Mouse (Mus musculus) embryo, embryonic 10.5 days (tissue): ENCODE measurements around the gene E130218I03Rik.
"Not testable (repeated sequence)": the region's sequence is repeated elsewhere in the genome, so short reads cannot be mapped to it uniquely, and the experiment has no call there.

Source experiments
- DNase-seq: peaks from one replicate; pipeline ENCODE4 v3.0.0-alpha.2; 2015; ENCODE audit warnings: low spot score

Gene E130218I03Rik

GRCm38 (mm10) chr4:134252131-134252910, 8.9 kb downstream of the E130218I03Rik start:
- DNase-seq, result peak; percentile 54

DNA sequence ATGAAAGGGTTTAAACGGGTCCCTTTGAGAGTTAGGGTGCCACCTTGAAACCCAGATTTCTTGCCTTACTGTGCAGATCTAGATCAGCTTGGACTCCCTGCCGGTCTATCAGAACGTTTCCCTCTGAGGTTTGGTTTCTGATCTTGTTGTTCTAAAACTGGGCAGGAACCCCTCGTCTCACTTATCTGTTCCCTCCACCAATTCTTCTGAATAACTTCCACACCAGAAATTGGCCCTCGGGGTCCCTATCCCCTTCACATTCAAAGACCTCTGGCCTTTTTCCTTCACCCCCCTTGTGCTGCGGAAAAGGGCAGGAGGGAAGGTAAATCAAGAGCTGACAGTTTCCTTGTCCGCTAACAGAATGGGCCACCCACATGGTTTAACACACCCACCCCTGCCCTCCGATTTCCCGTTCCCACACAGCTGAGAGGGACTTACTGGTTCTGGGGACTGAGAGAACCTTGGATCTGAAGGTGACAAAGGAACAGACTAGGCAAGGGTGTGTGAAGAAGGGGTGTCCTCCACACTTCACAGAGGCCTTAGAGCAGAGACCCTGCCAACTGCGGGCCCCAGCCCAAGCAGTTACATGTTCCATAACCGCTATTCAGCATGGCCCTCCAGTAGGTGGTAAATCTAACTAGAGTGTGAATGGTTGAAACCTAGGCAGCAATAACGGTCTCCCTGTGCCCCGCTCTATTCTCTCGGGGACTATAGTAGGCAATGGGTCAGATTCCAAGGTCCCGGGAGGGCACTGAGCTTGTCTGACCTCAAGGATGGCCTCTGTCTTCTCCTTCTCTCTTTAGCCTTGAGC, 9.7 kb downstream of the E130218I03Rik start:
- DNase-seq, result peak; percentile 66

DNA sequence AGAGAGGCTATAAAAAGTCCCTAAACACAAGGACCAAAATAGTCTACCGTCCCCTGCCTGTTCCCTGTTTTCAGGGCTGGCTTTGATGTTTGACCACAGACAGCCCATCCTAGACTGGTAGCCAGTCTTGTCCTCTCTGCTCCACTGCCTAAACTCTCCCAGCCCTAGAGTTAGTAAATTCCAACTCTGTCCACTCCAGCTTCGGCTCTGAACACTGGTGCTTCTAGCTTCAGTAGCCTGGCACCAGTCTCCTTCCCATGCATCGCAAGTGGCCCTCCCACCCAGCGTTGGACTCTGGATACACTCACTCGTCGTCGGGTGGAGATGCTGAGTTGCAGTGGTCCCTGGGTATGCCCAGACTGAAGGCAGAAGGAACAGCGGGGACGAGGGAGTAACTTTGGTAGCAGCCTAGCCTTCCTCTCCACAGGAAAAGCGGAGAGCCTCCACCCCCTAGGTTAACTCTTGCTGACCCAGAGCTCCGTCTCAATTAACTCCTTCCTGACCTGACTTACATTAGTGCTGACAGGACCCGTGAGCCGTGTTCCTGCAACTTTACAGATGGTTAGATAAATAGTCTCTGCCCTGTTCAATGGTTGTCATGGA, 10.4 kb downstream of the E130218I03Rik start, which contains the start of gene Grrp1:
Gene Grrp1, minus strand, starts transcription at position 385 of the 603 bp plus-strand sequence.
- peak; percentile 82 for DNase-seq

GRCm38 (mm10) chr4:134254835-134255234, 11.4 kb downstream of the E130218I03Rik start:
- DNase-seq, result no peak

DNA sequence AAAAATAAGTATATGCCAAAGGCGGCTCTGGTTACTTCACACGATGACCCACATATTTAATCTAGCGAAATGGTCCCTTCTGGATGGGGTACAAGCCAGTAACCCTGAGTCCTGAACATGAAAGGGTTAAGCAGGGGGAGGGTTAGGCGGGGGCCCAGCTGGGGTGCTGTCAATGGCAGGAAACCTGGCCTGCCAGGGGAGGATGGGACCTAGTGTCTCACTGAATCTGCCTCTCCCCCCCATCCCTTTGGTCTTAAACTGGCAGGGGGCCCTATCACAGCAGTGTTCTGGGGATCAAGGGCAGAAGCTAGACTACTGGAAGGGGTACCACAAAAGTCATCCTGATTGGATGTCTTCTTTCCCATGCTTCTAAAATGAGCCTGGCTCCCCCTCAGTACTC, 12.4 kb downstream of the E130218I03Rik start:
- peak; percentile 49 for DNase-seq

- DNase-seq, result peak; percentile 77
Measured at GRCm38 (mm10) chr4:134256407-134257197, 13.1 kb downstream of the E130218I03Rik start.

GRCm38 (mm10) chr4:134257198-134258009, 13.9 kb downstream of the E130218I03Rik start:
- peak; percentile 69 for DNase-seq

DNA sequence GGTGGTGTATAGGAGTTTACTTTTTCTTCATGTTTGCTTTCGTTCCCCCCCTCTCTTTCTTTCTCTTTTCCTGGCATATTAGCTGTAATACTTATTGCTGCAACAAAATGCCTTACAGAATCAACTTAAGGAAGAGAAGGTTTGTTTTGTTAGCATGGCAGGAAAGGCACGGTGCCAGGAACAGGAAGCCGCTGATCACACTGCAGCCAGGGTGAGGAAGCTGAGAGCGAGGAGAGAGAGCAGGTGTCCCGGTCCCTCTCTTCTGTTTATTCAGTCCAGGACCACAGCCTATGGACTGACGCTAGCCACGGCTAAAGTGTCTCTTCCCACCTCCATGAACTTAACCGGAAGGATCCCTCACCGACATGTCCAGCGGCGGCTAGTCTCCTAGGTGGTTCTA, 14.9 kb downstream of the E130218I03Rik start:
- no peak for DNase-seq

DNA sequence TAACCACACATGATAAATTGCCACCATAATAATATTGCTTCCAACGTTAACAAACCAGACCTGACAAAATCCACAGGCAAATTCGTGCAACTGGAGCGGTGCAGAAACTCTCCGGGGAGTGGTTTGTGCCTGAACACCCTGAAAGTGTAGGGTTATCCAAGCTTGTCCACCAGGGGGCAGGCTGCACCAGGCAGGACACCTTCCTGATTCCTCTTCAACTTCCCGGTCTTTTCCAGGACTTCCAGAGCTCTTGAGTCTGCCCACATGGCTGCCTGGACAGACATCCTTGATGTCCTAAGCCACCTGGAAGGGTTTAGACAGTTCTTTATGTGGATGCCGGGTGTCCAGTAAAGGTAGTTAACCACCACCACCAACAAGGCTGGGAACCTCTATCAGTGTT, 19.7 kb downstream of the E130218I03Rik start:
- DNase-seq, result peak; percentile 70

DNA sequence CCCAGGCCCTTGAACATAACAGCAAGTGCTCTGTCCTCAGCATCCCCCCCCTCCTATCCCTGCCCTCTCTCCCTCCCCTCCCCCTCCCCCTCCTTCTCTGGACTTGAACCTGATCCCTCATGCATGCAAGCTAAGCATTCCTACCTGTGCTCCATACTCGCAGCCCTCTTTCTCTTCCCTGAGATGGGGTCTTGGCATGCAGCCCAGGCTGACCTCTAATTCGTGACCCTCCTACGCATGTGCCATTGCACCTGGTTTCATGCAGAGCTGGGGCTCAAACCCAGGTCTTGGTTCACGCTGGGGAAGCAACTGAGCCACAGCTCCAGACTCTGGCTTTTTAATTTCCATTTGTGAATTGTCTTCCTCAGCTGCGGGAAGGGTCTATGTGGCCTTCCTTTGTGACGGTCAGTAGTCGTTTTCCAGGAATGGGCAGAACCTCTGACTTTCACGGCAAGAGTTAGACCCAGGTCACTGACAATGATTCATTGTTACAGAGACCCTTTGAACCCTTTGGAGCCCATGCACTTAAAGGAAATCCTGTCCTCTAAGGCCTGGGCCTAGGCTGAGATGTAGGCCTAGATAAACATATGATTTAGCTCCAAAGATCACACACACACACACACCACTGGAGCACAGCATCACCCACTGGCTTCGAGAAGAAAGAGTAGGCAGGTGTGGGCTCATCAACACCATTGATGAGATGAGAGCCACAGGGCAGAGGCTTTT, 22.6 kb downstream of the E130218I03Rik start:
- no peak for DNase-seq

- no peak for DNase-seq
Measured at GRCm38 (mm10) chr4:134268102-134268655, 24.7 kb downstream of the E130218I03Rik start.

- not testable (repeated sequence) for DNase-seq
Measured at GRCm38 (mm10) chr4:134269622-134270021, 26.2 kb downstream of the E130218I03Rik start.

GRCm38 (mm10) chr4:134271979-134272378, 28.5 kb downstream of the E130218I03Rik start:
- no peak for DNase-seq

GRCm38 (mm10) chr4:134272731-134273416, 29.4 kb downstream of the E130218I03Rik start:
- DNase-seq, result no peak

- DNase-seq, result peak; percentile 72
Measured at GRCm38 (mm10) chr4:134273417-134274345, 30.2 kb downstream of the E130218I03Rik start.

- DNase-seq, result no peak
Measured at GRCm38 (mm10) chr4:134284942-134285341, 41.5 kb downstream of the E130218I03Rik start.

DNA sequence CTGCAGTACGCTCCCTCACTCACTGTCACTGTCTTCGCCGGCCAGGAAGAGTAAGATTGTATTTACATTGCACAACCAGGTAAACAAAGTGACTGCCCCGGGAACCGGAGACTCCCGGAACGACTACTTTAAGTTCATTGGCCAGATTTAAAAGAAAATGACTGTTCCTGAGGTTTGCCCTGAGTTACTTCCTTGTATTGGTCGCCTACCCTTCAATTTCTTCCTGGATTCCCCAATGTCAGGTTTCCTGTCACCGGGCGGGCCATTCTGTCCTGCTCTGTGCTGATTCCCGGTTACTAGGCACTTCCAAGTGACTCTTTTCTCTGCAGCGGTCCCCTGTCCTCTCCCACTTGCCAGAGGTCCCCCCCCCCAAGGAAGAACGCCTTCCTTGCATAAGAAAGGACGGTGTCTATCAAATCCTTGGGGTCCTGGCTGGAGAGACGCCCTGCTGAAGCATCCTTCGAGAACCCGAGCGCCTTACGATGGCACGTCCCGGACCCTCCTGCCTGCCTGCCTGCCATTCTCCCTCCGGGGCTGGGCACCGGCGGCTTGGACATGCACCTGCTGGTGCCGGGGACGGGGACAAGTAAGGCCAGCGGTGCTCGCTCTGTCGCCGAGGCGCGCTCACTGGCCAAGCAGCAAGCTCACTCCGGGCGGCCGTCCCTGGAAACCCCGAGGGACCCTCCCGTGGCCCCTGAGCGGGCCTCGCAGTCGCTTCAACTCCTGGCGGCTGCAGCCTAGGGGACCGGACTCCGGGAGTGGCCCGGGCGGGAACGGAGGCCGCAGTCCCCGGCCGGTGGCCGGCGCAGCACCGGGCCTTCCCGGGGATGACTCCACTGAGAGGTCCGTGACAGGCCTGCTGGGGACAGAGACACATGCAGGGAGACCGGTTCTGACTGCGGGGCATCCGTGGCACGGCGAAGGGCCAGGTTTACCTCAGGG, 43.0 kb downstream of the E130218I03Rik start:
- peak; percentile 42 for DNase-seq
